Mouse (Mus musculus): ENCODE measurements at regions not wholly inside any gene's neighbourhood (a gene's known extent, or its start where the extent isn't known, plus 50 kb on each side); places are given as distances from the start of the nearest gene placed in this dataset.
A peak's percentile ranks its signal among the peaks of the same experiment; 100 is the strongest.

GRCm38 (mm10) chr4:93793104-93793503 is 457.8 kb upstream of the Tusc1 start:
- no peak overlapping the region for H3K27ac ChIP-seq (ENCODE audit: control insufficient read depth, low read depth, low read length)
- H3K36me3 ChIP-seq (ENCODE audit: control insufficient read depth in 1 of 2, insufficient read depth in 2 of 2, low read length in 2 of 2) = no peaks in the 10 kb centered on the region
- H3K9ac ChIP-seq (ENCODE audit: control insufficient read depth, low read depth, low read length, poor library complexity, severe bottlenecking) = no peak overlapping the region
- no peak overlapping the region for H3K4me3 ChIP-seq (ENCODE audit: control insufficient read depth in 1 of 2, insufficient read depth in 1 of 2, low read depth in 2 of 2, low read length in 2 of 2)
- no peak for TF ChIP-seq USF2 (IDR thresholded peaks at IDR 0.05; ENCODE audit: borderline replicate concordance in 1 of 2, insufficient read depth in 1 of 2, low read depth in 1 of 2, low read length in 2 of 2)
- TF ChIP-seq ZC3H11A (IDR thresholded peaks at IDR 0.05; ENCODE audit: low read depth, low read length) = no peak
- no peaks in the 10 kb centered on the region for H3K27me3 ChIP-seq (ENCODE audit: control insufficient read depth in 1 of 2, insufficient read depth in 2 of 2, low read length in 2 of 2)
- no peaks in the 10 kb centered on the region for H3K79me2 ChIP-seq (ENCODE audit: control insufficient read depth, insufficient read depth, low read length, poor library complexity)
- H3K4me1 ChIP-seq (ENCODE audit: control insufficient read depth in 1 of 2, insufficient read depth in 2 of 2, low read length in 2 of 2) = no peaks in the 10 kb centered on the region
- no peak for DNase-seq (ENCODE audit: low read depth, low spot score)
- no peaks in the 10 kb centered on the region for H3K9me3 ChIP-seq (replicated peaks; ENCODE audit: insufficient read depth, low read length)

GRCm38 (mm10) chr4:93790157-93790556 is 454.8 kb upstream of the Tusc1 start:
- no peak overlapping the region for H3K27ac ChIP-seq (ENCODE audit: control insufficient read depth, low read depth, low read length)
- no peaks in the 10 kb centered on the region for H3K36me3 ChIP-seq (ENCODE audit: control insufficient read depth in 1 of 2, insufficient read depth in 2 of 2, low read length in 2 of 2)
- peak; percentile 16 for DNase-seq (ENCODE audit: low read depth, low spot score)
- no peaks in the 10 kb centered on the region for H3K79me2 ChIP-seq (ENCODE audit: control insufficient read depth, insufficient read depth, low read length, poor library complexity)
- no peak overlapping the region for H3K4me3 ChIP-seq (ENCODE audit: control insufficient read depth in 1 of 2, insufficient read depth in 1 of 2, low read depth in 2 of 2, low read length in 2 of 2)
- no peak overlapping the region for H3K9ac ChIP-seq (ENCODE audit: control insufficient read depth, low read depth, low read length, poor library complexity, severe bottlenecking)
- no peak for TF ChIP-seq CHD1 (IDR thresholded peaks at IDR 0.05; ENCODE audit: low read depth, low read length)
- TF ChIP-seq E2F4 (IDR thresholded peaks at IDR 0.05; ENCODE audit: borderline replicate concordance, low read depth, low read length) = no peak
- no peak for TF ChIP-seq TBP (IDR thresholded peaks at IDR 0.05; ENCODE audit: low read depth, low read length)
- TF ChIP-seq MYB (IDR thresholded peaks at IDR 0.05; ENCODE audit: low read depth, low read length) = no peak
- TF ChIP-seq SIN3A (IDR thresholded peaks at IDR 0.05; ENCODE audit: low read length) = no peak
- TF ChIP-seq TCF12 (IDR thresholded peaks at IDR 0.05; ENCODE audit: low read depth, low read length) = no peak
- TF ChIP-seq SMC3 (IDR thresholded peaks at IDR 0.05; ENCODE audit: low read depth, low read length) = no peak
- no peak for TF ChIP-seq POLR2AphosphoS5 (IDR thresholded peaks at IDR 0.05; ENCODE audit: borderline replicate concordance, low read depth, low read length)
- no peak for TF ChIP-seq KAT2A (conservative IDR thresholded peaks at IDR 0.05; ENCODE audit: low read depth, low read length)
- no peak for TF ChIP-seq MAX (IDR thresholded peaks at IDR 0.05; ENCODE audit: low read length)
- no peak for TF ChIP-seq CHD2 (IDR thresholded peaks at IDR 0.05; ENCODE audit: low read length)
- no peak for TF ChIP-seq NRF1 (IDR thresholded peaks at IDR 0.05; ENCODE audit: insufficient read depth, low read depth, low read length, poor library complexity, severe bottlenecking)
- no peak for TF ChIP-seq ZKSCAN1 (IDR thresholded peaks at IDR 0.05; ENCODE audit: low read depth, low read length)
- H3K27me3 ChIP-seq (ENCODE audit: control insufficient read depth in 1 of 2, insufficient read depth in 2 of 2, low read length in 2 of 2) = no peaks in the 10 kb centered on the region
- H3K9me3 ChIP-seq (replicated peaks; ENCODE audit: insufficient read depth, low read length) = no peaks in the 10 kb centered on the region
- H3K4me1 ChIP-seq (ENCODE audit: control insufficient read depth in 1 of 2, insufficient read depth in 2 of 2, low read length in 2 of 2) = no peaks in the 10 kb centered on the region

GRCm38 (mm10) chr4:93754497-93754896 is 419.2 kb upstream of the Tusc1 start:
- TF ChIP-seq USF1 (IDR thresholded peaks at IDR 0.05; ENCODE audit: low read depth, low read length) (no peak), MYB (IDR thresholded peaks at IDR 0.05; ENCODE audit: low read depth, low read length) (no peak), CHD2 (IDR thresholded peaks at IDR 0.05; ENCODE audit: low read length) (no peak), NELFE (IDR thresholded peaks at IDR 0.05; ENCODE audit: low read depth, low read length) (no peak), ELF1 (IDR thresholded peaks at IDR 0.05; ENCODE audit: low read depth, low read length) (no peak), KAT2A (conservative IDR thresholded peaks at IDR 0.05; ENCODE audit: low read depth, low read length) (no peak), ZMIZ1 (IDR thresholded peaks at IDR 0.05; ENCODE audit: low read depth, low read length) (no peak), GABPA (IDR thresholded peaks at IDR 0.05; ENCODE audit: low read depth, low read length) (no peak)
- no peaks in the 10 kb centered on the region for H3K36me3 ChIP-seq (ENCODE audit: control insufficient read depth in 1 of 2, insufficient read depth in 2 of 2, low read length in 2 of 2)
- H3K9me3 ChIP-seq (replicated peaks; ENCODE audit: insufficient read depth, low read length) = no peaks in the 10 kb centered on the region
- no peaks in the 10 kb centered on the region for H3K27me3 ChIP-seq (ENCODE audit: control insufficient read depth in 1 of 2, insufficient read depth in 2 of 2, low read length in 2 of 2)
- no peak overlapping the region for H3K9ac ChIP-seq (ENCODE audit: control insufficient read depth, low read depth, low read length, poor library complexity, severe bottlenecking)
- H3K79me2 ChIP-seq (ENCODE audit: control insufficient read depth, insufficient read depth, low read length, poor library complexity) = no peaks in the 10 kb centered on the region
- no peak overlapping the region for H3K4me3 ChIP-seq (ENCODE audit: control insufficient read depth in 1 of 2, insufficient read depth in 1 of 2, low read depth in 2 of 2, low read length in 2 of 2)
- H3K27ac ChIP-seq (ENCODE audit: control insufficient read depth, low read depth, low read length) = no peak overlapping the region
- H3K4me1 ChIP-seq (ENCODE audit: control insufficient read depth in 1 of 2, insufficient read depth in 2 of 2, low read length in 2 of 2) = no peaks in the 10 kb centered on the region
- no peak for DNase-seq (ENCODE audit: low read depth, low spot score)
